In genomic region chr4:138493161-138494001, GRCm38 (mm10) we compare ENCODE assay signal across 8 mouse cellular contexts. TPM values are rescaled to one million over a fixed set of nuclear protein-coding genes. Genes with fewer than 3 reads are reported as not detected.
DNase-seq lines count a peak whose midpoint lies in the region; ATAC-seq and TF ChIP-seq lines count a peak whose summit lies in the region.

No protein-coding gene starts in this region.

- H3K4me2 ChIP-seq in forebrain, embryonic 16.5 days (ENCODE audit: low read length), result no peak overlapping the region
- no peak overlapping the region for H3K4me2 ChIP-seq in embryonic facial prominence, embryonic 13.5 days
- H3K4me2 ChIP-seq in lung, postnatal 0 days (replicated peaks; ENCODE audit: low read depth, low read length), result no peak overlapping the region

- H3K4me1 ChIP-seq in forebrain, embryonic 10.5 days, result peaks cover 64% of the 10 kb centered on the region
- peaks cover 45% of the 10 kb centered on the region for H3K4me1 ChIP-seq in forebrain, embryonic 16.5 days (replicated peaks; ENCODE audit: control insufficient read depth, insufficient read depth, low read length)
- H3K4me1 ChIP-seq in embryonic facial prominence, embryonic 13.5 days, result peaks cover 33% of the 10 kb centered on the region
- H3K4me1 ChIP-seq in lung, postnatal 0 days (ENCODE audit: insufficient read depth, low read depth, low read length), result peaks cover 5% of the 10 kb centered on the region; the same call in 1 of the 2 replicates

- no peak for TF ChIP-seq EP300 in lung, postnatal 0 days (IDR thresholded peaks at IDR 0.05)

- 54% methylated on average over 5 of the region's 5 CpGs for WGBS in forebrain, embryonic 10.5 days
- 44% methylated on average over 5 of the region's 5 CpGs for WGBS in forebrain, embryonic 16.5 days
- 41% methylated on average over 5 of the region's 5 CpGs for WGBS in embryonic facial prominence, embryonic 13.5 days
- WGBS in lung, postnatal 0 days, result 60% methylated on average over 5 of the region's 5 CpGs

- no peak for ATAC-seq in forebrain, embryonic 16.5 days
- peak; percentile 29; the same call in 1 of the 2 replicates for ATAC-seq in embryonic facial prominence, embryonic 13.5 days (ENCODE audit: insufficient number of reproducible peaks, insufficient read depth, low FRiP score, low TSS enrichment, low read depth)
- ATAC-seq in lung, postnatal 0 days, result peak; percentile 54
- no peak for ATAC-seq in megakaryocyte-erythroid progenitor cell, adult 5-6 weeks (replicated peaks; ENCODE audit: low FRiP score, low TSS enrichment, poor library complexity, severe bottlenecking)

- no peak overlapping the region for H3K4me3 ChIP-seq in forebrain, embryonic 10.5 days
- H3K4me3 ChIP-seq in forebrain, embryonic 16.5 days (replicated peaks; ENCODE audit: low read length), result no peak overlapping the region
- H3K4me3 ChIP-seq in embryonic facial prominence, embryonic 13.5 days, result no peak overlapping the region
- no peak overlapping the region for H3K4me3 ChIP-seq in lung, postnatal 0 days (ENCODE audit: low read depth, low read length)

- H3K27ac ChIP-seq in forebrain, embryonic 10.5 days, result peak overlapping the region; percentile 6; the same call in 1 of the 2 replicates
- H3K27ac ChIP-seq in forebrain, embryonic 16.5 days (ENCODE audit: low read length), result no peak overlapping the region
- no peak overlapping the region for H3K27ac ChIP-seq in embryonic facial prominence, embryonic 13.5 days
- no peak overlapping the region for H3K27ac ChIP-seq in lung, postnatal 0 days (ENCODE audit: low read length)

- no peak for DNase-seq in forebrain, embryonic 10.5 days (ENCODE audit: extremely low spot score, low spot score)
- peak; percentile 92 for DNase-seq in 3T3-L1 (ENCODE audit: low read depth, low spot score)
- DNase-seq in heart, postnatal 4 days, result peak; percentile 89
- DNase-seq in lung, postnatal 0 days (ENCODE audit: low spot score), result peak; percentile 57
- no peak for DNase-seq in frontal cortex, postnatal 14 days (ENCODE audit: low spot score in 2 of 2)

- H3K36me3 ChIP-seq in forebrain, embryonic 10.5 days (replicated peaks), result no peaks in the 10 kb centered on the region
- no peaks in the 10 kb centered on the region for H3K36me3 ChIP-seq in forebrain, embryonic 16.5 days (ENCODE audit: control insufficient read depth, insufficient read depth)
- H3K36me3 ChIP-seq in embryonic facial prominence, embryonic 13.5 days, result no peaks in the 10 kb centered on the region
- no peaks in the 10 kb centered on the region for H3K36me3 ChIP-seq in lung, postnatal 0 days (ENCODE audit: insufficient read depth, low read length)

- TF ChIP-seq CTCF in lung, postnatal 0 days (IDR thresholded peaks at IDR 0.05), result no peak

- H3K9ac ChIP-seq in forebrain, embryonic 16.5 days (replicated peaks; ENCODE audit: low read depth, low read length), result no peak overlapping the region
- no peak overlapping the region for H3K9ac ChIP-seq in embryonic facial prominence, embryonic 13.5 days
- H3K9ac ChIP-seq in lung, postnatal 0 days (replicated peaks; ENCODE audit: low read depth), result no peak overlapping the region

- H3K27me3 ChIP-seq in forebrain, embryonic 10.5 days (ENCODE audit: poor library complexity, severe bottlenecking), result peaks cover 34% of the 10 kb centered on the region; the same call in 1 of the 2 replicates
- no peaks in the 10 kb centered on the region for H3K27me3 ChIP-seq in forebrain, embryonic 16.5 days (replicated peaks; ENCODE audit: control insufficient read depth, insufficient read depth, low read length)
- no peaks in the 10 kb centered on the region; the same call in 1 of the 2 replicates for H3K27me3 ChIP-seq in embryonic facial prominence, embryonic 13.5 days
- no peaks in the 10 kb centered on the region for H3K27me3 ChIP-seq in lung, postnatal 0 days (replicated peaks; ENCODE audit: insufficient read depth, low read length)

- no peaks in the 10 kb centered on the region for H3K9me3 ChIP-seq in forebrain, embryonic 10.5 days
- no peaks in the 10 kb centered on the region for H3K9me3 ChIP-seq in forebrain, embryonic 16.5 days (ENCODE audit: control insufficient read depth, low read length)
- H3K9me3 ChIP-seq in embryonic facial prominence, embryonic 13.5 days, result no peaks in the 10 kb centered on the region
- no peaks in the 10 kb centered on the region for H3K9me3 ChIP-seq in lung, postnatal 0 days (ENCODE audit: low read length)

RNA-seq across cellular contexts. Expression of gene Camk2n1, which starts 39.3 kb away (rescaled TPM):
- polyA plus RNA-seq in forebrain, embryonic 10.5 days (2016; fragmentation: Nextera tagmentation; extraction: Ambion mirVana), result 0.96 and 0.98 TPM in 2 replicates
- 9.8 and 10.2 TPM in 2 replicates for polyA plus RNA-seq in forebrain, embryonic 16.5 days (2015; fragmentation: Nextera tagmentation; extraction: Ambion mirVana)
- 2.4 and 2.5 TPM in 2 replicates for polyA plus RNA-seq in embryonic facial prominence, embryonic 13.5 days (2015; fragmentation: Nextera tagmentation; extraction: Ambion mirVana)
- 1 to 10 TPM; 6.8 to 8.0 TPM for total RNA-seq in heart, postnatal 4 days (2021)
- polyA plus RNA-seq in lung, postnatal 0 days (2015; fragmentation: Nextera tagmentation; extraction: Ambion mirVana), result 10.9 and 12.7 TPM in 2 replicates
- total RNA-seq in megakaryocyte-erythroid progenitor cell, adult 5-6 weeks (2014; fragmentation: Nextera tagmentation), result not detected in 2 replicates
- 0.05 TPM in 1 of 2 replicates, not detected in the other for total RNA-seq in megakaryocyte-erythroid progenitor cell, adult 5-6 weeks (2017)

RNA-seq across cellular contexts. Expression of gene Mul1, which starts 58.9 kb away (rescaled TPM):
- 21.2 and 22.7 TPM in 2 replicates for polyA plus RNA-seq in forebrain, embryonic 10.5 days (2016; fragmentation: Nextera tagmentation; extraction: Ambion mirVana)
- 18.4 and 20.2 TPM in 2 replicates for polyA plus RNA-seq in forebrain, embryonic 16.5 days (2015; fragmentation: Nextera tagmentation; extraction: Ambion mirVana)
- polyA plus RNA-seq in embryonic facial prominence, embryonic 13.5 days (2015; fragmentation: Nextera tagmentation; extraction: Ambion mirVana), result 15.3 and 19.1 TPM in 2 replicates
- total RNA-seq in heart, postnatal 4 days (2021), result 10 to 100 TPM; 55.2 to 62.7 TPM
- 12.3 and 13.1 TPM in 2 replicates for polyA plus RNA-seq in lung, postnatal 0 days (2015; fragmentation: Nextera tagmentation; extraction: Ambion mirVana)
- total RNA-seq in megakaryocyte-erythroid progenitor cell, adult 5-6 weeks (2014; fragmentation: Nextera tagmentation), result 13.2 and 18.1 TPM in 2 replicates
- total RNA-seq in megakaryocyte-erythroid progenitor cell, adult 5-6 weeks (2017), result 3.2 and 10.2 TPM in 2 replicates

Comparison
In these comparisons a context has a peak if more than half of its experiments do, and no peak if none do; other contexts are left out.
1. DNase-seq: peak in 3T3-L1 (single experiment), heart, postnatal 4 days (single experiment) and lung, postnatal 0 days (single experiment); none in forebrain, embryonic 10.5 days (single experiment) and frontal cortex, postnatal 14 days (0 of 2).
2. ATAC-seq: peak in embryonic facial prominence, embryonic 13.5 days (single experiment) and lung, postnatal 0 days (single experiment); none in forebrain, embryonic 16.5 days (single experiment) and megakaryocyte-erythroid progenitor cell, adult 5-6 weeks (single experiment).